Mouse (Mus musculus): ENCODE data around the gene Myl6.

Myl6 gene

GRCm38 (mm10) chr10:128489785-128490184 lies 4.2 kb downstream of the Myl6 start:
- DNase-seq (ENCODE audit: low spot score in 2 of 2): no peak

- DNase-seq (ENCODE audit: low spot score in 2 of 2): no peak
These were observed 4.6 kb downstream of the Myl6 start for GRCm38 (mm10) chr10:128489380-128489779.

DNA sequence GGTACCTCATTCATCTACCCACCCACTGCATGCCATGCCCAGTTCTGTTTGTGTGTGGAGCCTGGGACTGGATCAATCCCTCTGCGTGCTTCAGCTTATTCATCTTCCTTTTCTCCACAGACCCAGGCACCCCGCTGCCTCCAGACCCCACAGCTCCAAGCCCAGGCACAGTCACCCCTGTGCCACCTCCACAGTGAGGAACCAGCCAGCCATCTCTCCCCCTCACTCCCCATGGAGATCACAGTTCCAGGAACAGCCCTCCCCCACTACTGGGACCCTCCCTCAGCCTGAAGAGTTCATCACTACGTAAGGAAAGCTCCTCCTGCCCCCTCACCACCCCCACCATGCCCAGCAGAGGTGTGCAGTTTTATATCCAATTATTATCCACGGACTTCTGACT lies 5.2 kb downstream of the Myl6 start:
- no peak for DNase-seq (ENCODE audit: low spot score in 2 of 2)

DNA sequence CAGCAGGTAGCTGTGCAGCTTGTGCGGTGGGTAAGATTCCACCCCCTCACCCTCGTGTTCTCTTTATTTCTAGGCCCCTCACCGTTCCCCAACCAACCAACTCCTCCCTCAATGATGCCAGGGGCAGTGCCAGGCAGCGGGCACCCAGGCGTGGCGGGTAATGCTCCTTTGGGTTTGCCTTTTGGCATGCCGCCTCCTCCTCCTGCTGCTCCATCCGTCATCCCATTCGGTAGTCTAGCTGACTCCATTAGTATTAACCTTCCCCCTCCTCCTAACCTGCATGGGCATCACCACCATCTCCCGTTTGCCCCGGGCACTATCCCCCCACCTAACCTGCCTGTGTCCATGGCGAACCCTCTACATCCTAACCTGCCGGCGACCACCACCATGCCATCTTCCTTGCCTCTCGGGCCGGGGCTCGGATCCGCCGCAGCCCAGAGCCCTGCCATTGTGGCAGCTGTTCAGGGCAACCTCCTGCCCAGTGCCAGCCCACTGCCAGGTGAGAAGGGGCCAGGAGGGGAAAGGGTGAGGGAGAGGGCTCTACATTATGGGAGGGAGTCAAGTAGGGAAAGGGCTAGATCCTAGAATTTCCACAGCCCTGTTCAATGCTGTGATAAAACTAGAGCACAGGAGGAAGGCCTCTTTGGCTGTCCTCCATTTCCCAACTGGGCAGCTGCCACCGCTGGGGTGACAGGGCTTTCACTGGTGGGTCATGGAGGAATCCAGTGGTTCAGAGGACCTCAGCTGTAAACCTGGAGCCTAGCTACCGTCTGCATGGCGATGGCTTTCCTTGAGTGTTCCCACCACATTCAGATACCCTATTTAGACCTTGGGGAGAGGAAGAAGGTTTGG lies 5.9 kb downstream of the Myl6 start:
- DNase-seq (ENCODE audit: low spot score in 2 of 2): no peak

- DNase-seq (ENCODE audit: low spot score in 2 of 2): no peak
These were observed 7.6 kb downstream of the Myl6 start for GRCm38 (mm10) chr10:128486370-128486769.

GRCm38 (mm10) chr10:128474366-128474765 lies 19.6 kb downstream of the Myl6 start:
- no peak for DNase-seq (ENCODE audit: low spot score in 2 of 2)

DNA sequence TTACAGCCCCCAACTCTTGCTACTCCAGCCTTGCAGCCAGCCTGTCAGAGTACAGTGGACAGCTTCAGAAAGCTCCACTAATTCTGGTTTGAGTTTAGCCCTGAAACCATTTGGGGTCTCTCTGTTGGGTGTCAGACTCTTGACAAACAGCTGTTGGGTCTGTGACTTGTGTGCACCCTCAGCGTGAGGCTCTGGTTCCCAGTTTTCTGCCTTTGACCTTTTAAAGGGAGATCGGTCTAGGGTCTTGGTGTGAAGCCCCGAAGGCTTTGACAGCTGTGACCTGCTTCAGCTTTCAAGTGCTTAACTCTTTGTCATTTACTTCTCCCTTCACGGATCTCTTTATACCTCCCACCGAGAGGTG lies 33.7 kb downstream of the Myl6 start:
- DNase-seq (ENCODE audit: low spot score in 2 of 2): no peak

DNA sequence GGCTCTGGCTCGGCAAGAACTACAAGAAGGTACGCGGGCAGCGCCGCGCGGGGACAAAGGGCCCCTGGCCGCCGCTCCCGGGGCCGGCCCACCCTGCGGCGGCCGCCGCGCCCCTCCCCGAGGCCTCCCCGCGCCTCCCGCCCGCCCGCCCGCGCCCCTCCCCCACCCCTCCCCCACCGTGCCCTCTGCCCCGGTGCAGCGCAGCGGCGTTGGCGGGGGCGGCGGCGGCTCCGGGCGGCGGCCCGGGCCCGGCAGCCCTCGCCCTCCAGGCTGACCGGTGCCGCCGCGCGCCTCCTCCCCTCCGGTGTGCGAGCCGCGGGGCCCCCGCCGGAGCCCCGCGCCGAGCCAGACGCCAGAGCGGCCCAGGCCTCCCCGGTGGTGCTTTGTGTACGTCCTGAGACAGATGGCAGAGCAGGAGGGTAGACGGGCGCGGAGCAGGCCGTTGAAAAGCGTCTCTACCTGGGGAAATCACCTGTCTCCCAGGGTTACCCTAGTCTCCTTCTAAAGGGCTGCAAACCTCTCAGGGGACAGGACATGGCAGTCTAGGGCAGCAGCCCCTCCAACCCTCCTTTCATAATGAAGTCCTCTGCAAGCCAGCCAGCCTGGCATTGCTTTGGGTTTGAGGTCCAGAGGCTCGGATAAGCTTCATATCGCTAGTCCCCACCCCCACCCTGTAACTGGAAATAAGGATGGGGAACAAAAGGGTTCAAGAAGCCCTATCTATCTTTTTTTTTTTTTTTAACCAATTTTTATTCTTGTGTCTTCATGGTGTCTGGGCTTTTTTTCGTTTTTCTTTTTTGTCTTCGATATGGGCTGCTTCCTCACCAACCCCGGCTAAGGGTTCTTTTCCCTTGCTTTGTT lies 34.3 kb downstream of the Myl6 start:
- peak in 1 of 2 experiments; percentile 24 for DNase-seq (ENCODE audit: low spot score in 2 of 2)

DNA sequence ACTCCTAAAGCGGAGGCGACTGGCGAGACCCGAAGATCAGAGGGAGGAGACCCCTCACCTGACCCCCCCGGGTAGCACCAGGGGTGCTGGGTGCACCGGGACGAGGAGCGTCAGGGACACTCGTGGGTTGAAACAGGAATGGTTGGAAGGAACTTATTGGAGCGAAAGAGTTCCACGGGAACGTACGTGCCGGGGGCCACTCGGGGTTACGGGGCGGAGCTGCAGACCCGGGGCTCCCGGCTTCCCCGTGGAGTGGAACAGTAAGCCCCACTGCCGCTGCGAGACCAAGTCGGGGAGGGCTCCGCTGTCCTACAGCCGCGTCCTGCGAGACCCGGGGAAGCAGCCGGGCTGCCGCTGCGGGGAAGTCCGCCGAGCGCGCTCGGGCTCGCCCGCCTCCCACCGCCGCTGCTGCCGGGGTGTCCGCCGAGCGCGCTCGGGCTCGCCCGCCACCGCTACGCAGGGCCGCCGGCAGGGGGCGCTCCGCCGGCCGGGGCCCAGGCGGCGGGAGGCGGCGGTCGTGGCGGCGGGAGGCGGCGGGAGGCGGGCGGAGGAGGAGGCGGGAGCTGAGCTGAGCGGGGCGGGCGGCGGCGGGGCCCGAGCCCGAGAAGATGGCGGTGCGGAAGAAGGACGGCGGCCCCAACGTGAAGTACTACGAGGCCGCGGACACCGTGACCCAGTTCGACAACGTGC lies 35.1 kb downstream of the Myl6 start, which contains the start of gene Smarcc2:
Smarcc2 (plus strand) TSS at position 530 of the 690 bp plus-strand sequence.
- DNase-seq (ENCODE audit: low spot score in 2 of 2): peak; percentile 78 to 84

GRCm38 (mm10) chr10:128458348-128458718 lies 35.6 kb downstream of the Myl6 start:
- DNase-seq (ENCODE audit: low spot score in 2 of 2): peak; percentile 85 to 88

GRCm38 (mm10) chr10:128457676-128458075 lies 36.3 kb downstream of the Myl6 start:
- no peak for DNase-seq (ENCODE audit: low spot score in 2 of 2)

- DNase-seq (ENCODE audit: low spot score in 2 of 2): peak in 1 of 2 experiments; percentile 59
These were observed 38.7 kb downstream of the Myl6 start for GRCm38 (mm10) chr10:128455280-128455679.

- DNase-seq (ENCODE audit: low spot score in 2 of 2): no peak
These were observed 39.5 kb downstream of the Myl6 start for GRCm38 (mm10) chr10:128454471-128454870.

DNA sequence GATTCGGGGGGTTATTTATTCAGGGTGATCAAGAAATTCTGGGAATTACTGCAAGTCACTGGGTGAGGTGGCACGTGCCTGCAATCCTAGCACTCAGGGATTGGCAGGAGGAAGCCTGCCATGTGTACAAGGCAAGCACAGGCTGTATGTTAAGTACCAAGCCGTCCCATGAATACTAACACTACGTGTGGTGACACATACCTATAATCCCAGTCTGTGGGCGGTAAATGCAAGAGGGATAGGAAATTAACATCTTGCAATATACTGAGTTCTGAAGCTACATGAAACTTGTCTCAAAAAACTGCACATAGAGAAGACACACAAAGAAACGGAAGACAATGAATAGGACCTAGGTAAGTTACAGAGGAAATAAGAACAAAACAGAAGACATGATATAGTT lies 42.9 kb downstream of the Myl6 start:
- DNase-seq (ENCODE audit: low spot score in 2 of 2): no peak

- DNase-seq (ENCODE audit: low spot score in 2 of 2): no peak
These were observed 48.5 kb downstream of the Myl6 start for GRCm38 (mm10) chr10:128445407-128445806.

DNA sequence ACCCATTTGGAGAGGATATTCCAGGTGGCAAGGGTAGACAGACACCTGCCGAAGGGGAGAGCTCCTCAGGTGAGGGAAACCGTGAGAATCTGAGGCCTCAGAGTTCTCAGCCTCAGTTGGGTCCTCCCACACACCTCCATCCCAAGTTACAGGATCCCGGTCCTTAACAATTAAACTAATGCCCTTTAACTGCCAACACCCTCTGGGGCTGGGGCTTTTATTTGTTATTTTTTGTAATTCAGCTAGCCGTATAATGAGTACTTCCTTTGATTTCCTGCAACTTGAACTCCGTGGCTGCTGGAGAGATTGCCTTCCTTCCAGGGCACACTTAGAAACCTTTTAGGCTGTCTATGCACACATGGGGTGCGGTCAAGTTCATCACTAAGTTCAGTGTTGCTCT lies 49.6 kb downstream of the Myl6 start:
- DNase-seq (ENCODE audit: low spot score in 2 of 2): no peak

DNA sequence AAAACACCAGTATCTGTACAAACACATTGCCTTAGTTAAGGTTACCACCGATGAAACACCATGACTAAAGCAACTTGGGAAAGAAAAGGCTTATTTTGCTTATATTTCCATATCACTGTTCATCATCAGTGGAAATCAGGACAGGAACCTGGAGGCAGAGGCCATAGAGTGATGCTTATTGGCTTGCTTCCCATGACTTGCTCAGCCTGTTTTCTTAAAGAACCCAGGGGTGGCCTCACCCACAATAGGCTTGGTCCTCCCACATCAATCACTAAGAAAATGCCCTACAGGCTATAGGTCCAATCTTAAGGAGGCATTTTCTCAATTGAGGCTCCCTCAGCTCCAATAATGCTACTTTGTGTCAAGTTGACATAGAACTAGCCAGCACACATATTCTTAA lies 51.2 kb downstream of the Myl6 start:
- DNase-seq (ENCODE audit: low spot score in 2 of 2): no peak

- no peak for DNase-seq (ENCODE audit: low spot score in 2 of 2)
These were observed 52.4 kb downstream of the Myl6 start for GRCm38 (mm10) chr10:128441324-128442119.

Data from spleen, postnatal 14 days (tissue).